Mouse (Mus musculus): Measurements from ENCODE around the gene Pepd.

Pepd gene

DNA sequence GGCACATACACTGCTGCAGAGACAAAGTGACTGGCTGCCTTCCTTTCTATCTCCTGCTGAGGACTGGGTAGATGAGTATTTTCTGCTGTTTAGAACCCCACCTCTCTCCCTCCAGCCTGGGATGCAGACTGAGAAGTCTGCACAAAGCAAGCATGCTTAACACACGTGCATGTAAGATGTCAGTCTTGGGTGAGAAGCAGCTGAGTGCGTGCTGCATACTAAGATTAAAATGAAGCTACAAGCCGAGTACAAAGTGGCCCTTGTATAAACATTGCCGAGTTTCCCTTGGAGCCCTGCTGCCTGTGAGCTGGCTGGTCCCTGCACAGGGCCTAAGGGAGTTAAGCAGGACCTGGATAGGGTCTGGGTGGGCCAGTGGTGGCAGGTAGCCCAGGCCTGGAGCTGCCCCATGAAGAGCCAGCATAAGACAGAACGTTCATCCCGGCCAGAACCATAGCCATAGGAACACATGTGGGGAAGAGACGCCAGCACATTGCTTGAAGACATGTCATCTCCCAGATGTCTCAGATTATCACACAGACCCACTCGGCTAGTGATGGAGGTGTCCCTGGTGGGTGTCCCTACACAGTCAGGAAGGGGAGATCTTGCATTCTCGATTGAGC lies 115.7 kb downstream of the Pepd start:
- DNase-seq (ENCODE audit: low spot score): no peak

DNA sequence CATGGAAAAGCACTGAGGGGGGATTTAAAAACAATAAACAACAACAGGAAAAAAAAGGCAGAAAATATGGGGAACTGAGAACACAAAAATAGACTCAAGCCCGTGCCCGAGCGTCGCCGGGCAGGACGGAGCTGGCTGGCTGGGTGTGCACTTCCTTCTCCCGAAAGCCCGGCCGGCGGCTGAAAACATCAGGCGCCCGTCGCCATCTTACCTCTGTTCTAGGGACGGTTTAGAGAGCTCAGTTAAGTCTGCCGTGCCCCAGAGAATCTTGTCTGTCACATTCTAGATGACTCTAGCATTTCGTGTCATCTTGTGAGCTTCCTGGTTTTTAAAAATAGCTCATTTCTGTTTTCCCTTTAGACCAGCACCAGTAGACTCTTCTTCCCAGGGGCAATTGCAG lies 116.4 kb downstream of the Pepd start:
- DNase-seq (ENCODE audit: low spot score): no peak

DNA sequence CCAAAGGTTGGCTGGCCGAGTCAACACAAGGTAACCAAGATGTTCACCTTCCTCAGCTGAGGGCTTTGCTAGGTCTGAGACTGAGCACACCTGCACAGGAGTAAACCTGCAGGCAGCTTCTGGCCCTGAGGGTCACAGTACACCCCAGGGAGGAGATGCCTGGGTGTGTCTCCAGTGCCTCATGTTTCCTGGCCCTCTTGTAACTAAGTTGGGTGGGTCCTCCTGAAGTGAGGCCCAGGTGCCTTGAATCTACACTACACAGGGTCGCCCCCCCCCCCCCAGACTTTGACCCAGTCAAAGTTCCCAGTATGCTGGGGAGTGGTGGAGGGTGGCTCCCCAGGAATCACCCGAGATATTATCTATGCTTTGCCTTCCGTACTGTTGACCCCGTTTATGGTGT lies 117.0 kb downstream of the Pepd start:
- DNase-seq (ENCODE audit: low spot score): no peak

DNA sequence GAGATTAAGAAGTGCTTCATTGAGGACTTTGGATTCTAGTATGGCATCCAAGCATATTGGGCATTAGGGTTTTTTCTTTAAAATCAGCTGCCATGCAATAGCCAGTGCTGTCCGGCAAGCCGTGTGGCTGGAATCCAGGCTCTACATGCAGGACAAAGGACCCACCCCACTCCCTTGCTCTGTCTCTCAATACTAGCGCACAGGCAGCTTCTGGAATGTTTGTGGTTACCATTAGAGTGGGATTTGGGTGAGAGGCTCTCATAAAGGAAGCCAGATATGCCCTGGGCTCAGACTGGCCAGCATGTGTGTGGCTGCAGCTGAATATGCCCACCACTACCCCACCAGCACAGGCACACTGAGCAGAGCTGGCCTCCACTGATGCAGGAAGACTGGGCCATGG lies 117.5 kb downstream of the Pepd start:
- no peak for DNase-seq (ENCODE audit: low spot score)

DNA sequence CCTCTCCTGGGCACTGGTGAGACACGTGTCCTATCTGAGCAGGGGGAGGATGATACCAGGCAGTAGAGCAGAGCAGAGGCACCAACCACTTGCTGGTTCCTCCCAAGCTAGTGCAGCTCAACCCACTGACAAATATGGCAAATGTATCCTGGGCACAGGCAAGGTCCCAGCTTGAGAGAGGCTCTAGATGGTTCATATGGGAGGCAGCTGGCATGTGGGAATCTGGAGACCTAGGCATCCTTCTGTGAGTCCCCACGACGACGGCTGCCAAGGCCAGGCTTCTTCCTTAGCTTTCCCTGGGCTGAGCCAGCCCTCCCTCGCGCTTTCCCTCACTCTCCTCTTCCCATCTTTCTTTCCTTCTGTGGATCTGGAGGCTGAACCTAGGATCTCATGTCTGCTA lies 118.4 kb downstream of the Pepd start:
- DNase-seq (ENCODE audit: low spot score): no peak

DNA sequence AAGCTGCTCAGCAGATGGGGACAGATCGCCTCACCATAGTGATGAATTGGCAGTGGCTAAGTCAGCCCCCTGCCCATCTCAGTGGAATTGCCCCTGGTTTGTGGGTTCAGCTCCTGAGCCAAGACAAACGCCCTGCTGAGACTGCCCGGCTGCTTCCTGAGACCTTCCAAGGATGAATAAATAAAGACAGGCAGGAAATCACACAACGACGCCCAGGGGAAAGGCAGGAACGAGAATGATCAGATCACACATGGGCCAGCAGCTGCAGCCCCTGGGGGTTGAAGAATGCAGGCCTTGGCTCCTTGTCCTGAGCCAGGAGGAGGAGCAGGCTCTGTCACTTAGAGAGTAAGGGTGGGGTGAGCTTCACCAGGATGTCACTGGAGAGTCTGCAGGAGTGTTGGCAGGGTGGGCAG lies 123.0 kb downstream of the Pepd start:
- no peak for DNase-seq (ENCODE audit: low spot score)

DNA sequence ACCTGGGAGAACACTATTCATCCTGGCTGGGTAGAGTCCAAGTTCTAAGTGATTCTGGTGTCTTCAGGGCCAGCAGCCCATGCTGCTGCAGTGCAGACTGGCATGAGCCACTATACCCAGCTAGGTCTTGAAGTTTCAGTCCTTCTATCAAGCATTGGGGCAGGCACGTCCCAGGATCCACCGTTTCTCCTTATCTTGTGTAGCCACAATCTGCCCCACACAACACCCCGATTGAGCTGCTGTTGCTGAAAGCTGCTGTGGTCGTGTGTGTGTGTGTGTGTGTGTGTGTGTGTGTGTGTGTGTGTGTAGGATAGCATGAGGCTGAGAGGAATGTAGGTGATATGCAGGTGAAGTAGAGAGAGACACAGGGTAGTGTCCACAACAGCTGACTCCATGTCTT lies 123.4 kb downstream of the Pepd start:
- DNase-seq (ENCODE audit: low spot score): no peak

DNA sequence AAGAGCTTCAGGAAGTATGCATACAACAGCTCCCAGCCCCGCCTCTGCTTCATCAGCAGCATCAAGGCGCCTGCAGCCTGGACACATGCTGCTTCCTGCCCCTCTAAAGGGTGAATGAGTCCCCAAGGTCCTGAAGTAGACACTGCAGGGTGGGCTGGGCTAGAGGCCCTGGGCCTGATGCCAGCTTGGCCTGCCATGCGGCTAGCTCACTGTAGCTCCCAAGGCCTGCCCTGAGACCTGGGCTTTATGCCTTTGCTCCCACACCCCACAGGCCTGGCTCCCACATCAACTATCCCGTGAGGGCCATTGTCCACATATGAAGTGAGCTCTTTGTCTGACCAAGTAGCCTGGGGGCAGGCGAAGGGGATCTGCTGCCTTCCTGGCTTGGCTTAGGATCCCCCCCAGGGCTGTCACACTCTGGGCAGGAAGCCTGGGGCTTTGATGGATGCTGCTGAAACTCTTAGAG lies 124.1 kb downstream of the Pepd start:
- DNase-seq (ENCODE audit: low spot score): no peak

DNA sequence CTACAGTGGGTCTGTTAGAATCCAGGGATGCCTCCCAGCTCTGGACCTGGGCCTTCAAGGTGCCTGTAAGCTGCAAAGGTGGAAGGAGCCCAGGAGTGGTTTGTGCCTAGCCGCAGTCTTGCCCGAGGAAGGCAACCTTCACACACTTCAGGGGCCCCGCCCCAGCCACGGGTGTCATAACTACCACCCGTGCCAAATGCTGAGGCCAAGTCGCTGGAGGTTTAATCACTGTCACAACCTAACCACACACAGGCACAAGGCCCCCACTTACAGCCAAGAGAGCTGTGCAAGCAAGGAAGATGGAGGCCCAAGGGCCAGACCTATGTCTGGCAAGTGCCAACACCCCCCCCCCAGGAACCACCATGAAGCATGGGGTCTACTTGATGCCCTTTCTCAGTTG lies 125.2 kb downstream of the Pepd start:
- DNase-seq (ENCODE audit: low spot score): no peak

DNA sequence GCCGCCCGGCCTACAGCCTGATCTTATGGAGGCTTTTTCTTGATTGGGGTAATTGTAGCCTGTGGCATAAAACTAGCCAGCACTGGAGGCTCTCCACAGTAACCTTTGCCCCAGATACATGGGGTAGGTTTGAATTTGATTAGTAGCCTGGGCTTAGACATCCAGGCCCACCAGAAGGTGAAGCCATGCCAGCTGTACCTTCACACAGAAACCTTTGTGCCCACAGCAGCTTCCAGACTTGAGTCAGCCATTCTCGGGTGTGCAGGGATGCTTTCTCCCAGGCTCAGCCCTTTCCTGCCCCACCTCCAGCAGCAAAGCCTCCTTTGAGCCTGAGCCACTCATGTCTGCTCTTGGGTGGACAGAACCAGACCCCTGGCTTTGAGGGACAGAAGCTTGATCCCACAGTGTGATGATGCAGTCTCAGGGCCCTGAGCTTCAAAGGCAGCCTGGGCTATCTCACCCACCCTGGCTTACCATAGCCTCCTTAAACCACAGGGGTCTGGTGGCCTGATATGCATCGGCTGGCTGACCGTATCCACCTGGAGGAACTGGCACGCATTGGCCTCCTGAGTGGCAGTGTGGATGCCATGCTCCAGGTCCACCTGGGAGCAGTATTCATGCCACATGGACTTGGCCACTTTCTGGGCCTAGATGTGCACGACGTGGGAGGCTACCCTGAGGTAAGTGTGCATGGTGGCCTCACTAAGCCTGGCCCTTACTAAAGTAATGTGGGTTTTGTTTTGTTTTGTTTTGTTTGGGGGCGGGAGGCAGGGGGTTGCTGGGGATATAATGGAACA lies 128.2 kb downstream of the Pepd start:
- no peak for DNase-seq (ENCODE audit: low spot score)

DNA sequence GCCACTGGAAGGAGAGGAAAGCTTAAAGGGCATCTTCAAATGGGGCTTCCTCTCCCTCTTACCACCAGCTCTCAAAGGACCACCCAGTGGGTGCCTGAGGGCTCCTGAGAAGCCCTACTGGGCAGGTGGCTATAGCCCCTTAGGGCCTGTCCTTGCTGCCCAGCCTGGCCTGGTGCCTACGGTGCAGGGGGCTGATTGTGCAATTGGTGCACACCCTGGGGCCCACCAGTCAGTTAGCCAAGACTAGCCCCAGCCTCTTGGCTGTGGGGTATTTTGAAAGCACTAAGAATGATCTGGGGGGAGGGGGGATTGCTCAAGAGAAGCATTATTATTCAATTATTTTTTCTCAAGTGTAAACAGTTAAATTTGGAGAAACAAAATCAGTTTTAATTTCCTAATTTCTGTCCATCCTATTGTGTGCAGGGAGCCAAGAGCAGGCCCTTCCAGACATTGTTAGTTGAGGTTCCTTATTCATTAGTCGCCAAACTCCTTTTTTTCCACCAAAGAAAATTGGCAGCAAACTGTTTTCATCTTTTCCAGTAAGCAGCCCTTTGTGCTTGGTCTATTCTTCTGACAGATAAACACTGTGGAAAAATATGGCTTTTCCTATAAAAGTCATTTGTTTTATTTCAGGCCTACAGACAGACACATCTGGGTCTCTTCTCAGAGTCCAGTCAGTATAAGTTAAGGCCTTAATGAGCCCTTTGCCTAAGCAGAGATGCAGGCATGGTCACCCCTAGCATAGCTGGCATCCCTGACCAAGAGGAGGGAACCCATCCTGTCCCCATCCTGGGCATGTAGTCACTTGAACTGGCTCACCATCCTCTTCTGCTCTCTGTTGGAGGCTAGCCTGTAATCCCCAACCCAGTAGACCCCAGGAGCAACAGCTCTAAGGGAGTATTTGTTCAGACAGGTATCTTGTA lies 129.4 kb downstream of the Pepd start:
- no peak for DNase-seq (ENCODE audit: low spot score)

DNA sequence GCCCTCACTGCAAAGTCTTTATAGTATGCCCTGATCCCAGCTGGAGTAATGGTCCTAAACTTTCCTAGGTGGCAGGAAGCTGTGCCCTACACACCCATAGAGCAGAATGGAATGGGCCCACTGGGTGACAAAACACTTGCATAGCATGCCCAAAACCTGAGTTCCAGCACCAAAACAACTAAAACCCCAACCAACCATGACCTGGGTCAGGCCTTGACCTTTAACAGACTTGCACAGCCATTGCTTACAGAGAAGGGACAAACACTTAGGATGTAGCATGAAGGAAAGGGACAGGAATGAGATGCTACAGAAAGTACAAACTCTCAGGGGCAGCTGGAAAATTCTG lies 130.0 kb downstream of the Pepd start:
- no peak for DNase-seq (ENCODE audit: low spot score)

DNA sequence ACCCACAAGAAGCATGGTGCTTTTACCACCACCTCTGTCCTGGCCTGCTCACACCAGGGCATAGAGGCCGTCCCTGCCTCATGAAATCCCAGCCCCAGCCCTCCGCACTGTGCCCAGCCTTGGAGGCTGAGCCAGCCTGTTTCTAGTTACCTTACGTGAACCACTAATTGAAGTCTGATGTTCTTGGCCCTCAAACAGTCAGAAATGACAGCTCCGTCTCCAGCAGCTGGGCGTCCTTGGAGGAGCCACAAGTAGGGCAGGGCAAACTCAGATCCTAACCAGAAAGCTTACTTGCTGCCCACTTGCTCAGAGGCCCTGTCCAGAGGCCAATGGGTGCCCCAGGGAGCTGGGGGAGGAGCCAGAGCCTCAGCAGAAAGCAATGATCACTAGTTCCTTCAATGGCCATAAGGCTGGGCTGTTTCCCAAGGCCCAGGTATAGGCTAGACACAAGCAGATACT lies 130.6 kb downstream of the Pepd start:
- DNase-seq (ENCODE audit: low spot score): no peak

DNA sequence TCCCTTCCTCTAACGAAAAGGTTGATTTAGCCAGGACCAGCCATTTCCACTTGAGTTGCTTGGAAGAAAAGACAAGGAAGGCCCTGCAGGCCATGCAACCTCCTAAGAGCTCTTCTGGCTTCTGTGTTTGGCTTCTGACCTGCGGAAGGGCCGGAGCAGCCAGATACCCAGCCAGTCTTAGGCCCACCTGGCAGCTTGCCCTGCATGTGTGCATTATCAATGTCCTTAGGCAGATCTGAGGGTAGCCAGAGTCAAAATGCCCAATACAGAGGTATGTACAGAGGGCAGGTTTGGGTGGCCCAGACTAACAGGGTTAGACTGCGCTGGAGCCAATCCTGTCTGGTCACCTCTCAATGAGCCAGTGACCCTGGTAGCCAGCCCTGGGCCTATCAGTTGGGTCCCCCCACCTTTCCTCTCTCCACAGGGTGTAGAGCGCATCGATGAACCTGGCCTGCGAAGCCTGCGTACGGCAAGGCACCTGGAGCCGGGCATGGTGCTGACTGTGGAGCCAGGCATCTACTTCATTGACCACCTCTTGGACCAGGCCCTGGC lies 131.2 kb downstream of the Pepd start:
- no peak for DNase-seq (ENCODE audit: low spot score)

DNA sequence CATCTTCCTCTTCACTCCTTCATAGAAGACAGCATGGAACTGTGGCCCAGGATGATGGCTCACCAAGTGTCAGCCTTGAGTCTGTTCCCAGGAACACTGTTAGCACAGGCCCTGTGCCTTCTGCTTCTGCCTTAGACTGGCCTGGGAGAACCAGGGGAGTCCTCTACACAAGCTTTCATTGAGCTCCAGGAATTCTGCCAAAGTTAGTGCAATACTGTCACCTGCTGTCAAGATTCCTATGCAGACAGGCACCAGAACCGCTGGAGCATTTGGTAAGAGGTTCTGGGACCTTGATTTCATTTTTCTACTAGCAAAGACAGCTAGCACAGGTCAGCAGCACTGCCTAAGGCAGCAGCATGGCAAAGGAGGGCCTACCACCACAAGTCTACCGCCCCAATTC lies 132.5 kb downstream of the Pepd start:
- DNase-seq (ENCODE audit: low spot score): no peak

DNA sequence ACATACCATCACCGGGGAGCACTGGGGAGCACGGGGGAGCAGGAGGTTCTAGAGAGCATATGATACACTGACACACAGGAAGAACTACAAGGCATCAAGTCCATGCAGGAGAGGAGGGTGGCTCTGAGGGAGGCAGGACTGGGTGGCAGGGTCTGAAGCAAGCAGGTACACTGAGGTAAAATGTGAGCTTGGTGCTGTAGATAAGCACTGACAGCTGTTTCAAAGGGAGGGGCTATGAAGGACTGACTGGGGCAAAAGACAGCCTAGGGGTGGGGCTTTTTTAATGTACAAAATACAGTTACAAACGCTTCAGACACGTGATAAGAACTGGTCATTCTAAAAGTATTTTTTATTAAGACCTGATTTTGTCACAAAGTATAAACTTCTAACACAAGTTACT lies 133.9 kb downstream of the Pepd start:
- no peak for DNase-seq (ENCODE audit: low spot score)

DNA sequence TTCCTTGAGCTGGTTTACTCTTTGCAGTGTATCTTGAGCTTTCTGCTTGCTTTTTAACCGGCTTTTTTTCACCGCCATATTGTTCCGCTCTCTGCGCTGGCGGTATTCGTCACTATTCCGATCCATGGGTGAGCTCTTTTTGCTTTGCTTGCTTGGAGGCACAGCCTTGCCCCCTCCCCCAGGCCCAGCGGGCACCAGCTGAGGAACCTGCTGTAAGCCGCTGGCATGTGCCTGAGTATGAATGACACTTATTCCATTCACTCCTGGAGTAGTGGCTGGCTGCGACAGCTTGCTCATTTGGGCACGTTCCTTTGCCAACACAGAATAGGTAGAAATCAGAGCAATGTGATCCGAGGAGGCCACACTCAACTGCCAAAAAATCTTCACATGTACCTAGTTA lies 138.4 kb downstream of the Pepd start:
- DNase-seq (ENCODE audit: low spot score): no peak

DNA sequence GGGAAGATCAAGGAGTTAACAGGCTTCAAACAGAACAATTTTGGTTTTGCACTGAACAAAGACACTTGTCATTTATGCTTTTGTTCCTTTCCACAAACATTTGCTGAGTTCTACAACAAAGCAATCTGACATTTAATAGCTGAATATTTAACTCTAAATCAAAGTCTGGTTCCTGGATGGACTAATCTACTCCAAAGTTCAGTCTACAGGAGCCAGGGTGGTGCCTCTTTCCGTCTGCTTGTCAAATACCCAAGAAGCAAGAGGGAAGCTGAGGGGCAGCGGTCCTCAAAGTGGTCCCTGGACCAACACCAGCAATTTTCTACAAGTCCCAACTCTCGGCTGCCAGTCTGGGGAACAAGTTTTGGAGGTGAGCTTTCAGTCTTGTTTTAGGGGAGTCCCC lies 141.0 kb downstream of the Pepd start:
- no peak for DNase-seq (ENCODE audit: low spot score)

DNA sequence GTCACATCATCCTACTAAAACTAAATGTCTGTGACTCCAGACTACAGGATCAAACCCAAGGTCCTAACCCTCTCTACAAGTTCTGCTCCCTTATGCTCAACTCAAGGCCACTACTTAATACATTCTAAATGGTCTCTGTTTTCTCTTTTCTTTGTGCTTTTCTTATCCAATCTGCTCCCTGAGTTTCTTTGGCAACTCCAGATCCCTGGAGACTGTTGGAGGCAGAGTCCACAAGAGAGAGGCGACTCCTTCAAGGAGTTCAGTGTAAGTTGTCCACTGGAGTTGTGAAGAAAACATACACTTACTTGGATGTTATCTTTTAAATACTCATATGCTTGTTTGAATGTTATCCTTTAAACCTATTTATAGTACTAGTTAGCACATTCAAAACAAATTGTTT lies 142.1 kb downstream of the Pepd start:
- no peak for DNase-seq (ENCODE audit: low spot score)

DNA sequence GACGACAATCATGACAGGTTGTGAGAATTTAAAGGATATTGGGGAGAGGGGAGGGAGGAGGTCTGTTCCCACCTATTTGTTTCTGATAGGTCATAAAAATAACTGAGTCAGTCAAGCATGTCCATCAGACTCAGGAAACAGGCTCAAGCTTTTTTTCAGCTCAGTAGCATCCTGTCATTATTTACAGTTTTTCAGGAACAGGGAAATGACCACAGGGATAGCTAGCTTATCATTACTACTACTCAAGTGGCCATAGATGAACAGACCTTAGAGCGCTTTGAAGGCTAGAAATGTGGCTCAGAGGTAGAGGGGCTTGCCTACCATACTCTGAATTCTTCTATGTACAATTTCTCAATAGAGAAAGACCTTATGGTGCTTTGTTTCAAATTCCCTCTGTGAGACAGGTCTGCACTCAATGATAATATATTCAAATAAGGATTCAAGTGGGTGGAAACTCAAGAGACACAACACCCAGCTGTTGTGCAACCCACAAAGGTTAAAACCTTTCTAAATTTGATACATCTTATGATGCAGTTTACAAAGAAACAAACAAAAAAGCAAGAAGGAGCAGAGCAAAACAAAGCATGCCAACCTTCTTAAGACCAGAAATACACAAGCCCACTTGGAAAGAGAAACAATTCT lies 142.9 kb downstream of the Pepd start:
- no peak for DNase-seq (ENCODE audit: low spot score)

DNA sequence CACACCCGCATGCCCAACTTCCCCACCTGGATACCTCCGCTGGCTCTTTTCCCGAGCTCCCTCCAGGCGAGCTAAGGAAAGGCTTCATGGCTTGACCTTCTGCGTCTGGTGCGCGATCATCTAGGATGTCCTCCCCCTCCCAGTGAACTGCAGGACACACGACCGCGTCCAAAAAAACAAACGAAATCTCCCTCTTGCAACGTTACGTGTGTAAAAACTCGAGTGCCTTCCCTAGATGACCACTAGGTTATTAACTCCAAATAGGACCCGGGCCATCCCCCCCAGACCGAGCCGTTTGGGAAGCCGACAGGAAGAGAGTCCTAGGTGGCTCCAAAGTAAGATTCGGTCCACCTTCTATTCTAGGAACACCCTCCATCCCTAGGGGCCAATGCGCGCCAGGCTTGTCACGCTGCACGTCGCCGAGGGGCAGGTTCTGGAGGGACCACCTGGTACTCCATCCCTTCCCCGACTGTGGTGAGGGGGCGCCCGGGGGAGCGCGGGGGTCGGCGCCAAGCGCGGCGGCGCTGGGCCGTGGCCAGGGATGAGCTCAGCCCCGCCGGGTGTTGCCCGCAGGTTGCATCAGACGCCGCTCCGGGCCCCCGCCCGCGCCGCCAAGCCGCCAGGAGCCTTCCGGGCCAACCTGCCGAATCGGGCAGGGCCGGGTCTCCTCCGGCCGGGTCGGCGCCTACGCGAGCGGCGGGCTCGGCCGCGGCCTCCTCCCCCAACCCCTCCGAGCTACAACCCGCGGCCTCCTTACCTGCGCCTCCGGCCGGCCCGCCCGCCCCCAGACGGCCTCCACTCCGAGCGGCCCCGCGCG lies 143.6 kb downstream of the Pepd start:
- DNase-seq (ENCODE audit: low spot score): peak; percentile 53
